ENCODE assay signal across 23 mouse cellular contexts in the genomic region with DNA sequence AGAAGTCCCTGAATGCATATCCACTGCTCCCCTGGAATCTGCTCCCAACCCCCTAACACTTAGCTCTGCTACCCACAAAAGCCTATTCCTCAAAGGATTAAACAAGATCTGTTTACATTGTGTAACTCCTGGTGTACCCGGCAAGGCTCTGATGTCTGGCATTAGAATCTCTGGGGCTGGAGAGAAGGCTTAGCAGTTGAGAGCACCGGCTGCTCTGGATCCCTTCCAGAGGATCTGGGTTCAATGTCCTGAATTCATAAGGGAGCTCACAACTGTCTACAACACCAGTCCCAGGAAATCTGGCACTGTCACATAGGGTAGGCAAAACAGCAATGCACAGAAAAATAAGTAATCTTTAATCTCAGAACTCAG. TPM values are rescaled to one million over a fixed set of nuclear protein-coding genes. Genes with fewer than 3 reads are reported as not detected.
DNase-seq lines count a peak whose midpoint lies in the region; ATAC-seq and TF ChIP-seq lines count a peak whose summit lies in the region.
"Had no signal": no experiment of that assay in that cellular context is flagged by ENCODE, and none has a peak within 500 bp of the region (broad histone marks: within the 10 kb centered on the region; RNA-seq: fewer than 3 reads in every experiment).

No protein-coding gene starts in this region.

- H3K4me2 ChIP-seq in intestine, postnatal 0 days (replicated peaks; ENCODE audit: low read depth), result no peak overlapping the region; the same call in 1 of the 2 replicates
- no peak overlapping the region for H3K4me2 ChIP-seq in liver, embryonic 16.5 days (ENCODE audit: low read depth, low read length)
- H3K4me2 ChIP-seq: embryonic facial prominence, embryonic 13.5 days; forebrain, embryonic 12.5 days; heart, embryonic 11.5 days; heart, embryonic 15.5 days had no signal

- H3K9me3 ChIP-seq in intestine, postnatal 0 days (ENCODE audit: control insufficient read depth), result no peaks in the 10 kb centered on the region
- H3K9me3 ChIP-seq in liver, embryonic 16.5 days (replicated peaks; ENCODE audit: control insufficient read depth, low read length), result no peaks in the 10 kb centered on the region
- H3K9me3 ChIP-seq: embryonic facial prominence, embryonic 13.5 days; forebrain, embryonic 12.5 days; G1E; heart, embryonic 15.5 days; hindbrain, embryonic 10.5 days had no signal

- peaks cover 82% of the 10 kb centered on the region for H3K36me3 ChIP-seq in intestine, postnatal 0 days (ENCODE audit: control insufficient read depth, insufficient read depth)
- peaks cover 32% of the 10 kb centered on the region for H3K36me3 ChIP-seq in liver, embryonic 16.5 days (ENCODE audit: control insufficient read depth, insufficient read depth)
- peaks cover 78% of the 10 kb centered on the region for H3K36me3 ChIP-seq in thymus, adult 2 months (ENCODE audit: control insufficient read depth, insufficient read depth, low read length)

- H3K27ac ChIP-seq in intestine, postnatal 0 days (ENCODE audit: low read depth, low read length), result peak overlapping the region; percentile 91
- H3K27ac ChIP-seq in liver, embryonic 16.5 days (ENCODE audit: low read length), result peak overlapping the region; percentile 65
- no peak overlapping the region for H3K27ac ChIP-seq in thymus, adult 2 months (ENCODE audit: control insufficient read depth, insufficient read depth, low read length)
- H3K27ac ChIP-seq: embryonic facial prominence, embryonic 13.5 days; forebrain, embryonic 12.5 days; heart, adult 2 months; heart, embryonic 15.5 days; hindbrain, embryonic 10.5 days had no signal

- peak; percentile 17; the same call in 1 of the 2 replicates for ATAC-seq in intestine, postnatal 0 days
- ATAC-seq in liver, embryonic 16.5 days (ENCODE audit: low read depth), result peak; percentile 53
- ATAC-seq: CD4-positive, CD25-positive, alpha-beta regulatory T cell, adult 4 months; forebrain, postnatal 0 days had no signal

- 37% methylated on average over 2 of the region's 2 CpGs for WGBS in intestine, postnatal 0 days
- WGBS in liver, embryonic 16.5 days (ENCODE audit: insufficient replicate concordance), result 64% methylated on average over 2 of the region's 2 CpGs
- WGBS in thymus, adult 2 months, result 97% methylated on average over 2 of the region's 2 CpGs

- TF ChIP-seq CTCF in intestine, postnatal 0 days (IDR thresholded peaks at IDR 0.05; ENCODE audit: low read depth), result no peak
- TF ChIP-seq CTCF in thymus, adult 2 months (IDR thresholded peaks at IDR 0.05; ENCODE audit: borderline replicate concordance, control insufficient read depth, extremely low read depth, insufficient read depth, low read length, poor library complexity), result no peak

- peak; percentile 16 for DNase-seq in kidney, adult 18-20 months
- DNase-seq in kidney, postnatal 10 days, result no peak
- DNase-seq in kidney, postnatal 36 days, result peak; percentile 23 to 37
- no peak for DNase-seq in kidney, postnatal 4 days
- no peak for DNase-seq in thymus, adult 2 months
- DNase-seq in cerebellum, adult 8-10 months, result no peak
- DNase-seq: adrenal gland, adult 8-10 months; adrenal gland, postnatal 36 days; B cell, adult 2 months; cerebellum, adult 9-10 months; cerebellum, postnatal 25 days; forebrain, postnatal 0 days; gastrocnemius, postnatal 14 days; heart, adult 2 months had no signal

- H3K4me3 ChIP-seq in intestine, postnatal 0 days (ENCODE audit: low read depth, low read length), result no peak overlapping the region
- no peak overlapping the region for H3K4me3 ChIP-seq in liver, embryonic 16.5 days (ENCODE audit: low read depth, low read length)
- no peak overlapping the region for H3K4me3 ChIP-seq in thymus, adult 2 months (ENCODE audit: control insufficient read depth, insufficient read depth, low read length)
- H3K4me3 ChIP-seq: embryonic facial prominence, embryonic 13.5 days; forebrain, embryonic 12.5 days; heart, adult 2 months; heart, embryonic 15.5 days; hindbrain, embryonic 10.5 days had no signal

- H3K4me1 ChIP-seq in intestine, postnatal 0 days (replicated peaks; ENCODE audit: control insufficient read depth, insufficient read depth, low read length), result no peaks in the 10 kb centered on the region
- H3K4me1 ChIP-seq in liver, embryonic 16.5 days (ENCODE audit: control insufficient read depth, low read depth, low read length), result peaks cover 13% of the 10 kb centered on the region
- peaks cover 5% of the 10 kb centered on the region; the same call in 1 of the 2 replicates for H3K4me1 ChIP-seq in thymus, adult 2 months (replicated peaks; ENCODE audit: control insufficient read depth, insufficient read depth, low read length)

- H3K9ac ChIP-seq in intestine, postnatal 0 days (ENCODE audit: low read depth, low read length), result no peak overlapping the region
- H3K9ac ChIP-seq in liver, embryonic 16.5 days (ENCODE audit: low read depth, low read length), result no peak overlapping the region
- H3K9ac ChIP-seq: embryonic facial prominence, embryonic 13.5 days; forebrain, embryonic 12.5 days; forebrain, postnatal 0 days; heart, embryonic 15.5 days had no signal

- no peaks in the 10 kb centered on the region for H3K27me3 ChIP-seq in intestine, postnatal 0 days (replicated peaks; ENCODE audit: control insufficient read depth, insufficient read depth, low read length)
- no peaks in the 10 kb centered on the region for H3K27me3 ChIP-seq in liver, embryonic 16.5 days (ENCODE audit: control insufficient read depth, insufficient read depth, low read depth, low read length)
- H3K27me3 ChIP-seq in thymus, adult 2 months (ENCODE audit: control insufficient read depth, insufficient read depth, low read length), result no peaks in the 10 kb centered on the region
- H3K27me3 ChIP-seq: embryonic facial prominence, embryonic 13.5 days; forebrain, embryonic 12.5 days; heart, embryonic 15.5 days had no signal

- no peak for TF ChIP-seq POLR2A in thymus, adult 2 months (IDR thresholded peaks at IDR 0.05; ENCODE audit: control insufficient read depth, extremely low read depth, insufficient read depth, low read length, poor library complexity)

RNA-seq across cellular contexts. Expression of a gene that starts 6.7 kb away (rescaled TPM):
- 29.4 and 30.1 TPM in 2 replicates for polyA plus RNA-seq in intestine, postnatal 0 days (2015; fragmentation: Nextera tagmentation; extraction: Ambion mirVana)
- polyA plus RNA-seq in liver, embryonic 16.5 days (2015; fragmentation: Nextera tagmentation; extraction: Ambion mirVana), result 16.7 and 17.5 TPM in 2 replicates
- 49.7 and 56.2 TPM in 2 replicates for polyA plus RNA-seq in thymus, adult 2 months (2012; rRNA removed)

RNA-seq across cellular contexts. Expression of a gene that starts 15.7 kb away (rescaled TPM):
- polyA plus RNA-seq in intestine, postnatal 0 days (2015; fragmentation: Nextera tagmentation; extraction: Ambion mirVana), result 0.20 and 0.22 TPM in 2 replicates
- polyA plus RNA-seq in liver, embryonic 16.5 days (2015; fragmentation: Nextera tagmentation; extraction: Ambion mirVana), result 1.8 and 2.0 TPM in 2 replicates
- 1.1 and 1.2 TPM in 2 replicates for polyA plus RNA-seq in thymus, adult 2 months (2012; rRNA removed)
- polyA plus RNA-seq: CD4-positive, CD25-positive, alpha-beta regulatory T cell, adult 4 months; embryonic facial prominence, embryonic 13.5 days; forebrain, embryonic 12.5 days; G1E; heart, adult 2 months; heart, embryonic 15.5 days; hindbrain, embryonic 10.5 days had no signal

RNA-seq across cellular contexts. Expression of a gene that starts 23.6 kb away (rescaled TPM):
- 0.07 and 0.10 TPM in 2 replicates for polyA plus RNA-seq in intestine, postnatal 0 days (2015; fragmentation: Nextera tagmentation; extraction: Ambion mirVana)
- 0.04 TPM in 2 replicates for polyA plus RNA-seq in liver, embryonic 16.5 days (2015; fragmentation: Nextera tagmentation; extraction: Ambion mirVana)
- polyA plus RNA-seq in thymus, adult 2 months (2012; rRNA removed), result 0.75 and 0.96 TPM in 2 replicates
- polyA plus RNA-seq: heart, adult 2 months had no signal

RNA-seq across cellular contexts. Expression of a gene that starts 23.7 kb away (rescaled TPM):
- polyA plus RNA-seq in intestine, postnatal 0 days (2015; fragmentation: Nextera tagmentation; extraction: Ambion mirVana), result 379 TPM in 2 replicates
- 119 and 121 TPM in 2 replicates for polyA plus RNA-seq in liver, embryonic 16.5 days (2015; fragmentation: Nextera tagmentation; extraction: Ambion mirVana)
- 410 and 472 TPM in 2 replicates for polyA plus RNA-seq in thymus, adult 2 months (2012; rRNA removed)

RNA-seq across cellular contexts. Expression of a gene that starts 41.1 kb away (rescaled TPM):
- 59.8 and 65.3 TPM in 2 replicates for polyA plus RNA-seq in intestine, postnatal 0 days (2015; fragmentation: Nextera tagmentation; extraction: Ambion mirVana)
- polyA plus RNA-seq in liver, embryonic 16.5 days (2015; fragmentation: Nextera tagmentation; extraction: Ambion mirVana), result 31.5 and 32.4 TPM in 2 replicates
- 72.7 and 78.5 TPM in 2 replicates for polyA plus RNA-seq in thymus, adult 2 months (2012; rRNA removed)

Comparison
In these comparisons a context has a peak if more than half of its experiments do, and no peak if none do; other contexts are left out.
1. DNase-seq: peak in kidney, adult 18-20 months (single experiment) and kidney, postnatal 36 days (2 of 2); none in kidney, postnatal 10 days (single experiment), kidney, postnatal 4 days (0 of 2), thymus, adult 2 months (single experiment) and cerebellum, adult 8-10 months (single experiment).